Mouse (Mus musculus): ENCODE measurements around the gene Ydjc. TPM values are rescaled to one million over a fixed set of nuclear protein-coding genes. Genes with fewer than 3 reads are reported as not detected.

Gene Ydjc
- 1 to 10 TPM; 1.8 to 2.6 (median 2.3) TPM for total RNA-seq (2022)

DNA sequence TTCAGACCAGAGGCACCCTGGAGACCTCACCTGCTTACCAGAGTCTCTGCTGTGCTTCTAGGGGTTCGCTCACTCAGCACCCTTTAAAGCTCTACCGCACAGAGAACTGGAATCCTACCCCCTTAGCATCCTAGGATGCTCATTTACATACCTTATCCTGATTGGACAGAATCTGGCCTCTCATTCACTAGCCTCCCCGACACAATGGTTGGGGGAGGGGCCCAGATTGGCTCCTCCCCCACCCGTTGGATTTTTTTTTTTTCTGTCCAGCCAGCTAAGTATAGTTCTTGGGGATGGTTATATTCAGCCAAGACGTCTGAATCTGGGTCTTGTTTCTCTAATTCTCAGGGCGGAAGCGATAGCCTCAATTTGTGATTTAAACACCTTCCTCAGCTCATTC, at the start of gene Ydjc:
Gene Ydjc (plus strand): TSS at position 283 of the 400 bp plus-strand sequence.
- no peak for DNase-seq (ENCODE audit: low spot score)

DNA sequence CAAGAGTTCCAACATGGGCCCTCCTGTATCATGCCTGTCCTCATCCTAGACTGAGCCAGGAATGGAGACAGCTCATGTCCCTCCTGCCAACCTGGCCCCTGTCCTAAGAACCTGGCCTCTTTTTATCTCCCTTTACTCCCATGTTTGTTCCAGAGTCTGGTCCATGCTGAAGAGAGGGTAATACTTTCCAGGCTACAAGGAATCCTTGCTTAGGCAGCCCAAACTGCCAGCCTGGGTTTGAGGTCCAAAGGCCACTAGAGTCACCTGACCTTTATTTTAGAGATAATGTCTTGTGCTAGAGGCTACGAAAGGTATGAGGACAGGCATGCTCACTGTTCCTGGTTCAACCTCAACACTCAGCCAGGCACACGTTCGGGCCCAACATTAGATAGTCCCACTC, 47.5 kb upstream of the Ydjc start:
- no peak for DNase-seq (ENCODE audit: low spot score)

DNA sequence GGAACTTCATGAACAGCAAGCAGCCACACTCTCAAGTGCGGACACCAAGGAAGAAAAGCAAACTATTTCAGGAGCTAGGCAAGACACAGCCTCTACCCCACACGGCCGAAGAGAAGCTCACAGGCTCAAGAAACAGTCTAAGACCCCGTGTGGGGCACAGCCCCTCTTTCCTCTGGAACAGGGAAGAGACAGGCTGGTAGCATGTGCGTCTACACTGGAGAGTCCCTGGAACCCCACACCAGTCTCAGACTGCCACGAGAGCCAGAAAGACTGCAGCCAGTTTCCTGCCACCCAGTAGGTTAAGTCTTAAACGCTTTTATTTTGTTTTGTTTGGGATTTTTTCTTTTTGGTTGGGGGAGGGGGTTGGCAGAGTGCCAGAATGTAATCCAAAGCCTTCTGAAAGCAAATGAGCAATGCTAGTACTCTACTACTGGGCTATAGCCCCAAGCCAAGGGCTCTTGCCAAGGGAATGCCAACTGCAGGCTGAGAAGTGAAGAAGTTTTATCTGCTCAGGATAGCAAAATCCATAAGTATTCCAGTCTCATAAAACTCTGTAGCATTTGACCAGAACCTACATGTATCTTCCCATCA, 41.7 kb upstream of the Ydjc start:
- no peak for DNase-seq (ENCODE audit: low spot score)

DNA sequence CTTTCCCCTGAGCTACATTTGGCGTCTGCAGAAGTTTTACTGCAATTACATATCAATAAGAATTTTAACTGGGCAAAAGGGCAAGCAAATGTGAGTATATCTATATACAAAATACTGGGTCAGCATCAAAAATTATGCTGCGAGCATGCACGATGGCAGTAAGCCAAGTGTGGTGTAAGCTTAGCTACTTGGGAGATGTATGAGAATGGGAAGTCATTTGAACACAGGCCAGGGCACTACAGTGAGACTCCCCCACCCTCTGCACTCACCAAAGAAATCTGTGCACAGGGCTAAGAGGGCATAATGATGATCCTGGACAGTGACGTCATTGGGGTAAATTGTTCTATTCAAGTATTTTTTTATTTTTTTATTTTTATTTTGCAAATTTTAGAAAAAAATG, 39.8 kb upstream of the Ydjc start:
- DNase-seq (ENCODE audit: low spot score) = no peak

DNA sequence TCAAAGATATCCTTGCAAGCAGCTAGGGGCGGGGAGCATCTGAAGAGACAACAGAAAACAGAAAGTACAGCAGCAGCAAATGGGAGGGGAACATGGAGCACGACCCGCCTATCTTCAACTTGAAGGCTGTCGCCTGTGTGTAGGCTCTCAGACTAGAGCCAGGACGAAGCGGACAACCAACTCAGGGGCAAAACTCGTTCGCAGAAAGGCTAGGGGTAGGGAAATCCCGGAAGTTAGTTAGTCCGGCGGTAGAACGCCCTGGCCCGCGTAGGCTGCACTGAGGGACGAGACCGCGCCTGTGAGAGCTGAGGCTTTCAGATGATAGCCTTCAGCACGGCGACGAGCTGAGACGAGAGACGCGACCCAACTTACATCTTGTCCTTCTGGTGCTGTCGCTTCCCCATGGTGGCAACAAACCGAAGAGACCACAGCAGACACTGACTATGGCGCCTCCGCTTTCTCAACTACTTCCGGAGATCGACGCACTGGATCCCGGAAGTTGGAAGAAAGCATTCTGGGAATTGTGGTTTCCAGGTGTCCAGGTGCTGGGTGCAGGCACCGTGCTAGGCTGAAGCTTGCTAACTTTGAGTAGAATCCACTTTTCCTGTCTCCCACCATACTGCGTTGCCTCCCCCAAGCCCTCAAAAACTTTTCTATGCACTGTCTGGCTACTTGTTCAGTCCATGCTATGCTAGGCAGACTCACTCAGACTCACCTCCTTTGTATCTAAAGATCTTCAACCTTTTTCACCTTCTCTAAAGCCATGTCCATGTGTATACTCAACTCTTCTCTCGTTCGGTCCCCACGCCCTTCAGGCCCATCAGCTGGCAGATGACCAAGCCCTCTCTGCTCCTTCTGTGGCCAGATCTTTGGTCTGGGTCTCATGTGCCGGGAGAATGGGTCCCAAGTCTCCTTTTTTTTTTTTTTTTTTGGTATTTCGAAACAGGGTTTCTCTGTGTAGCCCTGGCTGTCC, 33.4 kb upstream of the Ydjc start, which contains the start of gene Ppil2:
Gene Ppil2 (minus strand): TSS at position 487 of the 973 bp plus-strand sequence.
- DNase-seq (ENCODE audit: low spot score) = peak; percentile 80

DNA sequence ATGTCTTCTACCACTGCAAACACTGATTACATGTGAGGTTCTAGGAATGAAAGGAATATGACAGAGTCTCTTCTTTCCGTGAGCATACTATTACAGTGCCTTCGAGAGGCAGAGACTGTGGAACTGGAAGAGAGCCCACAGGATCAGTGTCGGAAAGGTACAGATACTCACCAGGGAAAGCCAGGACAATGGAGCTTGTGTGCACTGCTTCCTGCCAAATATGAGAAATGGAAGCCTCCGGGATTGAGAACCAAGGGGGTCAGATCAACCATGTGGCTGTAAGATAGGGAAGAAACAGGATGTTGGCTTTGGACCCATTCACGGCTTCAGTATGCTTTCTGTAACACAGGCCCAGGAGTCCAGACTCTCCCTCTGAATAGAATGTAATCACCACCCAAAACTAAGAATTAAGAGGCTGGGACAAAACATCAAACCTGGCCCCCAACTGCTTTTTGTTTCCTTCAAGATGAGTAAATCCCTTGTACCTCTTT, 27.1 kb upstream of the Ydjc start:
- DNase-seq (ENCODE audit: low spot score) = no peak

GRCm38 (mm10) chr16:17121569-17121968, 22.9 kb upstream of the Ydjc start:
- DNase-seq (ENCODE audit: low spot score) = no peak

GRCm38 (mm10) chr16:17124119-17124870, 20.1 kb upstream of the Ydjc start:
- no peak for DNase-seq (ENCODE audit: low spot score)

- peak; percentile 25 for DNase-seq (ENCODE audit: low spot score)
Observed at GRCm38 (mm10) chr16:17124871-17125520, 19.4 kb upstream of the Ydjc start, which contains the start of gene 2610318N02Rik. 2610318N02Rik (minus strand) TSS chr16:17125167.

DNA sequence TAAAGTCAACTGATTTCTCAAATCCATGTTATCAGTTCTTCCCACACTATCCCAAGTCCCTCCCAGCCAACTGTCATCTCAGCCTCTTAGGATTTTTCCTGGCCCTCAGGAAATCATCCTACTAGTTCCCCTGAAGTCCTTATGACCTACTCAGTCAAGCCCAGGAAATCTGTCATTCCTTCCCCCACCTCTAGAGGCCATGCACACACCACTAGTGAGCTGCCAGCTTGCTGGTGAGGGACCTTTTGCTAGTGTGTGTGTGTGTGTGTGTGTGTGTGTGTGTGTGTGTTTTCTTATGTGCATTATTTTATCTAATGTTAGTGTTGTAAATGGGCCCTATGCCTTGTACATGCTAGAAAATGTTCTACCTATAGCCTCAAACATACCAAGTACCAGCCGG, 17.1 kb upstream of the Ydjc start:
- DNase-seq (ENCODE audit: low spot score) = peak; percentile 26

DNA sequence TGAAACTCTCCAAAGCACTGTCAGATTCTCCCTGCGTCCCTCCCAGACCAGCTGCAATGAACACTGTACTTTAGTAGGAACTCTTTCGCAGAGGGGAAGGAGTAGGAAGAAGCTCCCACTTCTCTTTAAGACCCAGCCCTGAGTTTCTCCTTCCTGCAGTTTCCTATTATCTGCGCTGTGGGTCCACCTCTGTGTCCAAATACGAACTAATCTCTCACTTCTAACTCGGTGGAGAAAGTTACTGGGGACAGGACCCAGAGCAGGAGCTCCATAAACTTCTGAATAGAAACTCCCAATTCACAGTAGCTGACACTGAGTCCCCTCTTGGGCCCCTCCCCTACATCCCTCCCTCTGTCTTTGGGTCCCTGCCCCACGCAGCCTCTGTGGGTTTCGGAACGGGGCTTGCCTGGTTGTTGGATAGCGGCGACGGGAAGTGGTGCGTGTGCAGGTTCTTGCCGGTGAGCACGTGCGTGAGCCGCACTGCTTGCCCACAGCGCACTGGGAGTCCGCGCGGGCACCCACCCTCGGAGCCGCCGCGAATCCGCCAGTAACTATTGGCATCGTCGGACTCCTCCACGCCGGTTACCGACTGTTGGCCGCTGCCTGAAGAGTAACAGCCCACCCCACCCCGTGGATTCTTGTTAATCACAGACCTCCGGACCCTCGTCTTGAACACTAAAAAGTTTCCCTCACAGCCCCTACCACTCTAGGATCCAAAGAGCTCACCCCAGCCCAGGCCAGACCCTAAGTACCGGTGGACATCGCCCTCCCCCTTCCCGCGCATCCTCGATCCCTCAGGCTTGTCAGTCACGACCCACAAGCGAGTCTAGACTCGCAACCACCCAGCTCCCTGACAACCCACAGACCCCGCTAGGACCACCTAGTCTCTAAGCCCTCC, 13.0 kb upstream of the Ydjc start:
- DNase-seq (ENCODE audit: low spot score) = peak; percentile 13

- DNase-seq (ENCODE audit: low spot score) = peak; percentile 96
Observed at GRCm38 (mm10) chr16:17132089-17132905, 12.1 kb upstream of the Ydjc start, which contains the start of gene Sdf2l1. Sdf2l1 (minus strand) TSS chr16:17132383.

GRCm38 (mm10) chr16:17132906-17133200, 11.6 kb upstream of the Ydjc start:
- no peak for DNase-seq (ENCODE audit: low spot score)

- DNase-seq (ENCODE audit: low spot score) = no peak
Observed at GRCm38 (mm10) chr16:17137355-17137754, 7.1 kb upstream of the Ydjc start.

DNA sequence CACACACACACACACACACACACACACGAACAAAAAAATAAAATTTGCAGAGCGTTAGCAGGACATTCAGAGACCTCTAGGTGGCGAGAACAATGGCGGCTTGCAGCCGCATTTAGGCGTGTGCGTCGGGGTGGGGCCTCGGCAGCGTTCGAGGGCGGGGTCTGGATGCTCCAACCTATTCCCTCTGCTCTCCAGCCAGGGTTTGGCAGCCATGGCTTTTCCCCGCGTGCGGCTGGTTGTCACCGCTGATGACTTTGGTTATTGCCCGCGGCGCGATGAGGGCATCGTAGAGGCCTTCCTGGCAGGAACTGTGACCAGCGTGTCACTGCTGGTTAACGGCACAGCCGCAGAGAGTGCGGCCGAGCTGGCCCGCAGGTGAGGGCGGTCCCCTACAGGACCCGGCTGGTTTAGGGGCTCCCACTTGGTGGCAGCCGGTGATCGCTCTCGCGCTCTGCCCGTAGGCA, 2.4 kb downstream of the Ydjc start, which contains the start of gene Ccdc116:
Gene Ccdc116 (minus strand): TSS at position 458 of the 464 bp plus-strand sequence.
- DNase-seq (ENCODE audit: low spot score) = peak; percentile 62

- no peak for DNase-seq (ENCODE audit: low spot score)
Observed at GRCm38 (mm10) chr16:17147391-17147929, 3.0 kb downstream of the Ydjc start.

GRCm38 (mm10) chr16:17148084-17148483, 3.7 kb downstream of the Ydjc start:
- no peak for DNase-seq (ENCODE audit: low spot score)

- DNase-seq (ENCODE audit: low spot score) = no peak
Observed at GRCm38 (mm10) chr16:17150520-17151258, 6.3 kb downstream of the Ydjc start.

Data from heart, adult 8-10 months (tissue).